Mouse (Mus musculus) forebrain, postnatal 0 days (tissue): Measurements from ENCODE around the gene Zfr2. TPM values are rescaled to one million over a fixed set of nuclear protein-coding genes. Genes with fewer than 3 reads are reported as not detected.

ENCODE experiments used
- ATAC-seq: fragments of 200-750 bp; cut with Nextera tagmentation; 2 replicates; pipeline ENCODE4 v1.8.0; 2017; ENCODE audit warnings: mild to moderate bottlenecking, moderate library complexity
- DNase-seq: peaks from one replicate; pipeline ENCODE4 v3.0.0-alpha.2; 2015
- H3K27ac ChIP-seq: fragments of 300-500 bp; sonication (generic); 2 replicates; pipeline ENCODE4 v1.5.1; 2014; ENCODE audit warnings: low read depth, mild to moderate bottlenecking, antibody characterized with exemption, low read length, moderate library complexity, mixed read lengths
- H3K27me3 ChIP-seq: fragments of 300-500 bp; sonication (generic); 2 replicates; pipeline ENCODE4 v1.6.1; 2014; ENCODE audit warnings: mild to moderate bottlenecking, low read length, mixed read lengths; ENCODE audit not compliant: insufficient read depth
- H3K36me3 ChIP-seq: fragments of 300-500 bp; sonication (generic); 2 replicates; pipeline ENCODE4 v1.6.1; 2014; ENCODE audit warnings: mild to moderate bottlenecking, moderate library complexity; ENCODE audit not compliant: insufficient read depth
- H3K4me1 ChIP-seq: fragments of 300-500 bp; sonication (generic); 2 replicates; pipeline ENCODE4 v1.6.1; 2014; ENCODE audit warnings: antibody characterized with exemption; ENCODE audit not compliant: insufficient read depth
- H3K4me2 ChIP-seq: fragments of 300-500 bp; sonication (generic); 2 replicates; pipeline ENCODE4 v1.6.1; 2014; ENCODE audit warnings: low read depth, mild to moderate bottlenecking, moderate library complexity
- H3K4me3 ChIP-seq: fragments of 300-500 bp; sonication (generic); 2 replicates; pipeline ENCODE4 v1.5.1; 2014; ENCODE audit warnings: low read depth, low read length, mixed read lengths
- H3K9ac ChIP-seq: fragments of 300-500 bp; sonication (generic); 2 replicates; pipeline ENCODE4 v1.6.1; 2014; ENCODE audit warnings: mild to moderate bottlenecking
- H3K9me3 ChIP-seq: fragments of 300-500 bp; sonication (generic); 2 replicates; pipeline ENCODE4 v1.6.1; 2016; ENCODE audit warnings: low read length
- CTCF ChIP-seq: sonication (generic); IDR thresholded peaks from 2 replicates; pipeline ENCODE4 v1.5.1; 2016; ENCODE audit warnings: antibody characterized with exemption, control low read depth, low read depth
- WGBS: fragments of 180-500 bp; shearing (Covaris S2); extraction: QIAGEN DNeasy Blood & Tissue Kit; methylation state at CpG from one replicate; pipeline ENCODE4 v1.1.7; 2014; 5-methylcytosine and 5-hydroxymethylcytosine counted together
- polyA plus RNA-seq: library from polyadenylated mRNA; unstranded; fragments of >200 nt; fragmentation: Nextera tagmentation; extraction: Ambion mirVana; gene quantifications from 2 replicates; pipeline ENCODE4 v1.2.1, GENCODE M21; 2015
- total RNA-seq: library from RNA; depleted of rRNA; stranded (reverse); fragments of >200 nt; gene quantifications from 2 replicates; pipeline ENCODE4 v1.2.3, GENCODE M21; 2014

The Zfr2 gene
- total and polyA plus RNA-seq, 2 experiments from 2014 or later: 18.7 to 52.1 TPM

- peak overlapping the region; percentile 95; the same call in 1 of the 2 replicates for H3K4me2 ChIP-seq
- peak overlapping the region; percentile 96; the same call in 1 of the 2 replicates for H3K27ac ChIP-seq
- H3K27me3 ChIP-seq: peaks cover 16% of the 10 kb centered on the region; the same call in 1 of the 2 replicates
- WGBS: 91% methylated on average over 18 of the region's 18 CpGs
- H3K36me3 ChIP-seq: peaks cover 19% of the 10 kb centered on the region; the same call in 1 of the 2 replicates
- no peak overlapping the region; the same call in 1 of the 2 replicates for H3K9ac ChIP-seq
- DNase-seq (no peak), ATAC-seq (no peak)
- no peak overlapping the region for H3K4me3 ChIP-seq
- TF ChIP-seq CTCF: no peak
- H3K4me1 ChIP-seq: peaks cover 11% of the 10 kb centered on the region
- no peaks in the 10 kb centered on the region for H3K9me3 ChIP-seq
Observed at GRCm38 (mm10) chr10:81191342-81191982, 41.5 kb upstream of the Zfr2 start.

- Histone ChIP-seq H3K9ac (peak overlapping the region; percentile 54), H3K36me3 (peaks cover 13% of the 10 kb centered on the region; the same call in 1 of the 2 replicates), H3K9me3 (no peaks in the 10 kb centered on the region), H3K4me1 (peaks cover 11% of the 10 kb centered on the region), H3K27ac (peak overlapping the region; percentile 96), H3K4me3 (peak overlapping the region; percentile 57), H3K27me3 (peaks cover 16% of the 10 kb centered on the region; the same call in 1 of the 2 replicates), H3K4me2 (peak overlapping the region; percentile 95)
- peak; percentile 40; the same call in 1 of the 2 replicates for TF ChIP-seq CTCF
- peak; percentile 93 for ATAC-seq
- WGBS: 2% methylated on average over 86 of the region's 93 CpGs
- DNase-seq: peak; percentile 96
Observed at GRCm38 (mm10) chr10:81192270-81192967, 40.5 kb upstream of the Zfr2 start.

GRCm38 (mm10) chr10:81192968-81193501 is 39.9 kb upstream of the Zfr2 start:
- peaks cover 16% of the 10 kb centered on the region; the same call in 1 of the 2 replicates for H3K27me3 ChIP-seq
- TF ChIP-seq CTCF: no peak; the same call in 1 of the 2 replicates
- H3K4me1 ChIP-seq: peaks cover 11% of the 10 kb centered on the region
- DNase-seq: no peak
- H3K4me3 ChIP-seq: peak overlapping the region; percentile 57
- peaks cover 13% of the 10 kb centered on the region; the same call in 1 of the 2 replicates for H3K36me3 ChIP-seq
- peak overlapping the region; percentile 96 for H3K27ac ChIP-seq
- ATAC-seq: peak; percentile 54
- WGBS: 3% methylated on average over 19 of the region's 19 CpGs
- no peaks in the 10 kb centered on the region for H3K9me3 ChIP-seq
- H3K9ac ChIP-seq: peak overlapping the region; percentile 54
- H3K4me2 ChIP-seq: peak overlapping the region; percentile 95

- no peak for TF ChIP-seq CTCF
- Histone ChIP-seq H3K27me3 (peaks cover 16% of the 10 kb centered on the region; the same call in 1 of the 2 replicates), H3K9ac (no peak overlapping the region), H3K9me3 (no peaks in the 10 kb centered on the region), H3K4me2 (no peak overlapping the region), H3K4me3 (no peak overlapping the region), H3K36me3 (peaks cover 13% of the 10 kb centered on the region; the same call in 1 of the 2 replicates), H3K4me1 (peaks cover 11% of the 10 kb centered on the region), H3K27ac (no peak overlapping the region)
- DNase-seq (no peak), ATAC-seq (no peak)
- 13% methylated on average over 37 of the region's 37 CpGs for WGBS
Observed at GRCm38 (mm10) chr10:81193991-81194774, 38.8 kb upstream of the Zfr2 start.

GRCm38 (mm10) chr10:81195300-81195699 is 37.7 kb upstream of the Zfr2 start:
- Histone ChIP-seq H3K4me3 (no peak overlapping the region), H3K36me3 (peaks cover 8% of the 10 kb centered on the region; the same call in 1 of the 2 replicates), H3K4me1 (peaks cover 11% of the 10 kb centered on the region), H3K4me2 (no peak overlapping the region), H3K9ac (no peak overlapping the region), H3K9me3 (no peaks in the 10 kb centered on the region), H3K27ac (no peak overlapping the region), H3K27me3 (peaks cover 16% of the 10 kb centered on the region; the same call in 1 of the 2 replicates)
- no peak for ATAC-seq
- WGBS: 66% methylated on average over 4 of the region's 4 CpGs
- TF ChIP-seq CTCF: no peak
- DNase-seq: no peak

GRCm38 (mm10) chr10:81196470-81197065 is 36.4 kb upstream of the Zfr2 start:
- no peaks in the 10 kb centered on the region for H3K36me3 ChIP-seq
- WGBS: 67% methylated on average over 11 of the region's 11 CpGs
- H3K4me2 ChIP-seq: no peak overlapping the region
- H3K9ac ChIP-seq: no peak overlapping the region
- peaks cover 11% of the 10 kb centered on the region for H3K4me1 ChIP-seq
- no peaks in the 10 kb centered on the region for H3K9me3 ChIP-seq
- no peak for DNase-seq
- no peak for ATAC-seq
- no peak overlapping the region for H3K27ac ChIP-seq
- no peak for TF ChIP-seq CTCF
- H3K27me3 ChIP-seq: peaks cover 16% of the 10 kb centered on the region; the same call in 1 of the 2 replicates
- no peak overlapping the region for H3K4me3 ChIP-seq
